Mouse (Mus musculus) ovary, postnatal 14 days (tissue): ENCODE results near the gene Ncf4.

Source experiments
- DNase-seq: peaks from one replicate; pipeline ENCODE4 v3.0.0; 2022; ENCODE audit warnings: low spot score

Gene Ncf4

GRCm38 (mm10) chr15:78244695-78245492 is at the start of gene Ncf4:
Ncf4 (plus strand) TSS chr15:78244801.
- no peak for DNase-seq

DNA sequence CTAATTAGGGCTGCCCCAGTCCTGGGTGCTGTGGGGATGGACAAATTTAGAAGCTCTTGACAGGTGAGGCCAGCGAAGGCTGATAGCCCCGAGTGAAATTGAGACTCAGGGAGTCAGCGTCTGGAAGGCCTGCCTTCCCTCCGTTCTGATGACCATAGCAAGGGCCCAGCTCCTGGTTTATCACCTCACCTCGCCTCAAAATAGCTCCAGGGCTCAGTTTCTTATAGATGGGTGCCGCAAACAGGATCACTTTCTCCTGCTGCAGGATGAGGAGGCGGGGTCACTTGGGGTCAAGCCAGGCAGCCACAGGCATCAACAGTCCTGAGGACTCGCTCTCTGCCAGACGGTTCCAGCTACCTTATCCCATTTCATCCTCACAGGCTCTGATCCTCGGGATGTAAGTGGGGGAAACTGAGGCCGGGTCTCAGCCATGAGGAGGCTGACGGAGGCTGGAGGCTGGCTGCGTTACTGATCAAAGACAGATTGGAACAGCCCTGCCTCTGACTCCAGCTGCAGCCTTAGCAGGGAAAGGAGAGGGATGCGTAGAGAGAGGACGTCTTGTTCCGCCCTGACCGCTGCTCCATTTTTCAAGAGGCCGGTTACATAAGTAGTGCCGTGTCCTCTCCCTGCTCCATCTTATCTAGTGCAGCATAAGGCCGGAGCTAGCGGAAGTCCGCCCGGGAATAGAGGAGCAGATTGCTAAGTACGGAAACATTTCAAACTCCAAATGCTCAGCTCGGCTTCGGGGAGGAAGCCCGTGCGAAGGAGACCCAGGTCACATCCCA is 49.3 kb upstream of the Ncf4 start:
- no peak for DNase-seq

DNA sequence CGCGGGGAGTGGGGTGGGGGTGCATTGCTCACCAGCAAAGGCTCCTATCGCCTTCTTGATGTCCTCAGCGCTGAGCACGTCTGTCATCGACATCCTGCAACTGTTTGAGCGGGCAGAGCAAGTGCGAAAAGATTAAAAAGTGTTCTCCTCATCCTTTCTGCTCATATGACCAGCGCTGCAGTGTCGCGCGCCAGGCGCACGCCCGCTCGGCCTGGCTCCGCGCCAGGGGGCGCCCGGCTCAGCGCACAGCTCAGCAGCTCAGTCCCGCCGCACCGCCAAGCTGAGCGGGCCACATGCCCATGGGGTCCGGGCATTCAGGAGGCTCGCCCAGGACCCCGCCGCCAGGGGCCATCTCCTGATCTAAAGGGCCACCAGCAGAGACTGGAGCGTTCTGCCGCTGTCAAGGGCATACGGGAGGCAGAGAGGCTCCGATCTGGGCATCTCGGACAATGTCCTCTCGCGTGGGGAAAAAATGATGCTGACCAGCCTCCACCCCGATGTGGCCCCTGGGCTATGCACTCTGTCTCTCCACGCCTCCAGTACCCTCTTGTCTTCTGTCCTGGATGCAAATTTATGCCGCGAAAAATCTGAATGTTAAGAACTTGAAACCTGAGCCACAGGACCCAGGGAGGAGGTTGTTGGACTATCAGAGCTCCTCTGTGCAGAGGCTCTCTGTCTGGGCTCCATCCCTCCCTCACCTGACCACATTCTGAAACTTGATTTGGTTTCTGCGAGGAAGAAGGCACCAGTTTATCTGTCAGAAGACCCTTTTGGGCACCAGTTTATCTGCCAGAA is 40.4 kb upstream of the Ncf4 start:
- no peak for DNase-seq

DNA sequence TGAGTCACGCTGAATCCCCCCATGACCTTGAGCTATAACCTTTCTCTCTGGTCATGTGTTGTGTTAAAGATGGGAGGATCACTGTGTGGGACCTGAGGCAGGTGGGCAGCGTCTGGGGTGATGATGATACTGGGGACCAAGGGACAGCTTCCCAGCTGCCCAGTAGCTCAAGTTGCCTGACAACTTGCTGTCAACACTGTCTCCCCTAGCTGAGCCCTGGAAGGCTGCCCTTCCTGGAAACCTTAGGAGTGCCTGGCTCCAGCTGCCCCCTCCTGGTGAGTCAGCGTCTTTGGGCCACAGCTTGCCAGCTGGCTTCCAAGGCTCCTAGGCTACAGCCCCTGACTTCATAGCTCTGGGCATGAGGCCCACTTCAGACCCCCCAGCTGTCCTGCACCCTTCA is 39.4 kb upstream of the Ncf4 start:
- DNase-seq = peak; percentile 18

DNA sequence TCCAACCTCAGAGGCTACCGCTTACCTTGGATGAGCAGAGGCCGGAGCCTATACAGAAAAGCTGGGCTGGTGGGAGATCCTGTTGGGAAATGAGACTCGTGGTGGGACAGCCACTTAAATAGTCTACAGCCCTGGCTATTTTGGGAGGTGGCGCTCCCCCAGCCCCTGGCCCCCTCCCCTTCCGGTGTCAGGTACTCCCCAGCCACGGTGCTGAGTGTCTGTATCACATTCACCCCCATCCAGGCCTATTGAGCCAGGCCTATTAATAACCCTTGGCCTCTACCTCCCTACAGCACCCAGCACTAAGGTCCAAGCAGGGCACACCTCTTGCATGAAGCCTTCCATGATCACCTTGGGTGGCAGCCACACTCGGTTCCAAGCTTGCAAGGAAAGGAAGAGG is 38.3 kb upstream of the Ncf4 start, which contains the start of gene Pvalb:
TSS of gene Pvalb (minus strand) at position 89 of the 400 bp plus-strand sequence.
- no peak for DNase-seq

DNA sequence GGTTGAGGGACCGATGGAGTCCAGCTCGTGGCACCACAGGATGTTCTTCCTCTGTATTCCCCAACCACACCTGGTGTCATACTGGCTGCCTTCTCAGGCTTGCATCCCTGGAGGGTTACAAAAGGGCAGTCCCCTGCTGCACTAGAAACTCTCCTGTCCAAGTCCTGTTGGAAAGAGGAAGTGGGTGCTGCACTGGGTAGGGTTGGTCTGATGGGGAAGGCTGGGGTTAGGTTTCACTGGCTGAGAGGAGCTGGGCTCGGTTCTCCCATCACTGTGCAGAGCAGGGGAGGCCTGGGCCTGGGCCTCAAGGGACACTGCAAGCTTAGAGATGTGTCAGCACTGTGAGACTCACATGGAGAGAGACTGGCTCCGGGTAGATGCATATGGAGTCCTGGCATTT is 34.4 kb upstream of the Ncf4 start:
- DNase-seq = no peak

DNA sequence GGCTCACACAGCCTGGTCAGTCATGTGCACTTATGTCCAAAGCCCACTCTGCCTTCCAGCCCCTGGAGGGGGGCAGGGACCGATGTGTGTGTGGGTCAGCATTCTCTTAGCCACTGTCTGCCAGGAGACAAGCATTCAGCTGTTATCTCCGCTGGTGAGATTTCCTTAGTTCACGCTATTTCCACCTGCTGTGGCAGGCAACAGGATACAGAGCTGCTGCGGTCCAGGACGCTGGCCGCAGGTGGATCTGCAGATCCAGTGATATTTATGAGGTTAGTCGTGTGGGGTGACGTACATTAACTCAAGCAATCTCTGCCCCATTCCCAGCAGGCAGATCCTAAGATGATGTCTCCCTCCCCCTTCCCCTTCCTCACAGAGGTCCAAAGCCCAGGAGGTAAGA is 33.2 kb upstream of the Ncf4 start:
- no peak for DNase-seq

DNA sequence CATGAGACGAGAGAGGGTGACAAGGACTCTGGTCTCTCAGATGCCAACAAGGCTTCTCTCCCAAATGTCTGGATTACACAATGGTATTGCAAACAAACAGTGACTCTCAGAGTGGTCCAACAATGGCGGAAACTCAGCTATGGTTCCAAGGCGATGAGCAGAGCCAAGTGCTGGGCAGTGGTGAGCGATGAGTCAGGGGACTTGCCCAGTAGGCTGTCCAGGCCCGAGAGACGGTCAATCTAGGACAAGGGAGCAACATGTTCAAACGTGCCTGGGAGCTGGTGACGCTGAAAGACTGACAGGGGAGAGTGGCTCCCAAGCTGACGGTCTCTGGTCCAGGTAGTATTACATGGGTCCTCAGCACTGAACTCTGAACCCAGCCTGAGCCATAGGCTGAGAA is 29.3 kb upstream of the Ncf4 start:
- DNase-seq = no peak

DNA sequence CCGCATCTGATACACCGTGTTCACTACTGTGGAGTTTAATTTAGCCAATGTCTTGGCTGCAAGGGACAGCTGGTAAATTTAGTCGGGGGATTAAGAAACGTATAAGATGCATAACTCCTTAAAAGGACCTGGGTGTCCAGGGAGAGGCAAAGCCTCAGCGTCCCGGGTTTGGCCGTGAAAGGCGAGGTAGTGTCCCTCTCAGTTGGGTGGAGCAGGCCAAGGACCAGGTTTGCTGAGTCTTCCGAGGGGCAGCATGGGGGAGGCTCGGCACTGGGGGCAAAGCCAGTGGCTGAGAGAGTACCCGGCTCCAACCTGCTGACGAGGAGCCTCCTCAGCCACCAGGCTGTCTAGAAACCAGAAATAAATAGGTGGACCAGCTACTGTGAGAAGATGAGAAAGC is 16.8 kb upstream of the Ncf4 start:
- DNase-seq = no peak

- DNase-seq = no peak
Measured at GRCm38 (mm10) chr15:78231346-78232331, 13.0 kb upstream of the Ncf4 start.

GRCm38 (mm10) chr15:78234823-78235509 is 9.6 kb upstream of the Ncf4 start:
- DNase-seq = no peak

DNA sequence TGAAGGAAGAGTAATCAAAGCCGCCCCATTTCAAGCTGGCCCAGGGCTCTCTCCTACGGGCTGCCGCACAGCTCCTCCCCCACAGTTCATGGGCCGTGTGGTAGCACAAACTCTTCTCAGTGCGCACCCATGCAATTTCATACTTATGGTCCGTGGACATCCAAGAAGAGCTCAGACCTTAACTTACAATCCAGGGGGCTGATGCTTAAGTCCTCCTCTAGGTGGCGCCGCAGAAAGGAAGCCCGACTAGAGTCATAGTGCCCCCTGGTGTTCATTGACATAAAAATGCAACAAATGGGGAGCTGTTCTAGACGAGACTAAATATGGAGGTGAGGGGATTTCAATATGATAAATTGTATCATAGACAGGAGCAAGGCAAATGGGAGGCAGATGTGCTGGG is 5.1 kb upstream of the Ncf4 start:
- DNase-seq = peak; percentile 48

GRCm38 (mm10) chr15:78239956-78240617 is 4.5 kb upstream of the Ncf4 start:
- no peak for DNase-seq

DNA sequence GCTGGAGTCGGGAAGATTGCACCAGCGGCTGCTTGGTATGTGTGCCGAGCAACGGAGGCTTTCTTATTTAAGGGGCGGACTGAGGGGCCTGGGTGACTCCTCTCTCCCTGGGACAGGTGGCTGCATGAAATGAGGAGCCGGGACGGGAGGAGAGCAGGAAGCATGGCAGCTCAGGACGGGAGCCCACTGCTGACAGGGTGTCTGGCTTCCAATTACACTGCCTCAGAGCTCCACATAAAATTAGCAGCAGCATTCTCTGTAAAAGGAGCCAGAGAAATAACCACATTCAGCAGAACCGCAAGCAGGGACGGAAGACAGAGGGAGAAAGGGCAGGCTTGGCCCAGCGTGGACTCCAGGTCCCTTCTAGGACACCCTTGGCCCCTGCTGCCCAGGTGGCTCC is 3.3 kb upstream of the Ncf4 start:
- no peak for DNase-seq

GRCm38 (mm10) chr15:78243061-78243460 is 1.5 kb upstream of the Ncf4 start:
- DNase-seq = no peak

DNA sequence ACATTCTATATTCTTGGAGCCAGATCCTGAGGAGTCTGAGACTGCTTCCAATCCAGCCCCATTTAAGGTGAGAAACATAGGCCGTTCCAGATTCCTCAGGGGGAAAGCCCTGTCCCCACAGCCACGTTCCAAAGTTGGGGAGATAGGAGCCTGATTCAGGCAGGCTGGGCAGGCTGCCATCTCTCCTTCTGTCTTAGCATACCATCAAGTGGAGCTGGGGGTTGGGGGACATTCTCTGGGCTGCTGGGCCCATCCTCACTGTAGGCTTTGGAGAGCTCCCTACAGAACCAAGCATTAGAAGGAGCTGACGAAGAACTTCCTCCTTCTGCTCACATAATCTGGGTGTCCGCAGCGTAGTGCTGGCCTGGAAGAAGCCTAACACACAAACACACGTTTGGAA is 827 bp upstream of the Ncf4 start:
- DNase-seq = no peak

DNA sequence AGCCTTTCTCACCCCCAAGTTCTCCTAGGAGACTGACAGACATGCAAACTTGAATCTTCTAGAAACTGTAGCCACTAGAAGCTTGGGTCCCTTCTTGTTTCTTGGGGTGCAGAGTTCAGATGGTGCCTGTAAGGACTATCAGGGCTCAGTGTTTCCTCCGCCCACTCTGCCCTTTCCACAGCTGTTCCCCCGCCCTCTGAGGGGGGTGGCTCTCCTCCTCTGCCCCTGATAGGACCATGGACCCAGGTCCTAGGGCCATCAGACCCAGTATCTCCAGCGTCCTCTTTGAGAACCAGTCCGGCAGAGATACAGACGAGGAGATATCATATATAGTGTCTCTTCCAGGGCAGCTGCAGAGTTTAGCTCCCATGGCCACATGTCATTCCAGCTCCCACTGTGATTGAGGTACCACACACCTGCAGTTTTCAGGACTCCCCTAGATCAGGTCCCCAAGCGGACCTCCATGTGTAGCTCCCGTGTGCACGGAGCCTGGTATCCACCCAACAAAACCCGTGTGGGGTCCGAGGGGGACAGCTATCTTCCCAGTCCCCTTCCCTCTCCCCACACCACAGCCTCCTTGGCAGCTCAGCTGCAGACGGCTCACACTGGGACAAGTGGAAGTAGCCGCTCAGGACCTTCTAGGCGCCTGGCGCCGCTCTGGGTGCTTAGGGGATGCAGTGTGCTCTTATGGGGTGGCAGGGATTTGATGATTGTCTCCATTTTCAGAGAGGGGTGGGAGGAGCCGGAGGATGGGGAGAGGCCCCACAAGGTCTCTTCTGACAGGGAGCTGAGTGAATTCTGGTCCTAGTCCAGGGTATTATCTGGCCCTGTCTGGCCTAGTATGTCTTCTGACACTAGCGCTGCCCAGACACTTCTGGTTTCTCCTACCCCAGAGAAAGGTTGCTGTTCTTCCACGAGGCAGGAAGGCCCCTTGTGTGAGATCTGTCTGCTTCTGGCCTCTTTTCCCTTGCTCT is 1.8 kb downstream of the Ncf4 start:
- no peak for DNase-seq

DNA sequence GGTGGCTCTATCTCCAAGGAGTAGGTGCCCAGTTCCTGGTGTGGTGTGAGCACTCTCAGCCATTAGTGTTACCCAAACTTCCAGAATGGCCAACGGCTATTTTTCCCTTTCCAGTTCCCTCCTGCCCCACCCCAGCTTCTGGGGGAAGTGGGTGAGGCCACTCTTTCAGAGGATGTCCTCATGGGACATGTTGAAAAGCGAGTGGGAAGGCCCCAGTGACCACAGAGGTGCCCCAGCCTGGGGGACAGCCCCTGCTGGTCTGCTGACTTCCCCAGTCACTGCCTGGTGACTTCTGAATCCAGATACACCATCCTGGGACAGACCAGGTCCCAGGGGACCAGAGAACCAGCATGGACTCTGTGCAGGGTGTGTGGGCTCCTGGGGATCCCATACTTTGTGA is 3.1 kb downstream of the Ncf4 start:
- DNase-seq = no peak

DNA sequence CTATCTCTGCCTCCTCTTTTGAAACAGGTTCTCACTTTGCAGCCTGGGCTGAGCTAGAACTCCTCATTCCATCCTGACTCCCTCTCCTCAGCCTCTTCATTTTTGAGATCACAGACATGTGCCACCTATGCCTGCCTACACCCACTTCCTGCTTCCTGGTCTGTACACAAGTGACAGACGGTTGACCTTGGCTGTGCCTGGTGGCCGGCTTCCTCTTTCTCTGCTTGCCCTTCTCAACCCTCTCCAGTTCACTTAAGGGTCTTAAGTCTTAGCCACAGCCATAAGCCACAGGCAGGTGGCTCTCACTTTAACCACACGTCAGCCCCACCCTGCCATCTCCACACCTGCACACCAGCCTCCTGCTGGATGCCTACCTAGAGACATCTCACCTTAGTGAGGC is 3.8 kb downstream of the Ncf4 start:
- no peak for DNase-seq
